Comparison of ENCODE assay signal across 7 mouse cellular contexts in genomic region chr3:79261816-79262316, GRCm38 (mm10). TPM values are rescaled to one million over a fixed set of nuclear protein-coding genes. Genes with fewer than 3 reads are reported as not detected.
DNase-seq lines count a peak whose midpoint lies in the region; TF ChIP-seq lines count a peak whose summit lies in the region.

No protein-coding gene starts in this region.

- 28% methylated on average over 6 of the region's 6 CpGs for WGBS in liver, adult 2 months

- TF ChIP-seq POLR2A in liver, adult 2 months (IDR thresholded peaks at IDR 0.05; ENCODE audit: extremely low read depth, insufficient read depth, low read length) = no peak

- no peak for TF ChIP-seq CTCF in liver, adult 2 months (IDR thresholded peaks at IDR 0.05; ENCODE audit: low read depth, low read length)

- H3K27ac ChIP-seq in liver, adult 2 months (replicated peaks; ENCODE audit: insufficient read depth, low read depth, low read length) = peak overlapping the region; percentile 87

- H3K36me3 ChIP-seq in liver, adult 2 months (ENCODE audit: control insufficient read depth, insufficient read depth, low read length) = no peaks in the 10 kb centered on the region

- no peaks in the 10 kb centered on the region for H3K27me3 ChIP-seq in liver, adult 2 months (ENCODE audit: control insufficient read depth, insufficient read depth, low read length)

- H3K9ac ChIP-seq in liver, adult 2 months (ENCODE audit: low read depth, low read length) = peak overlapping the region; percentile 57; the same call in 1 of the 2 replicates

- H3K4me3 ChIP-seq in liver, adult 2 months (ENCODE audit: insufficient read depth, low read depth, low read length) = peak overlapping the region; percentile 21; the same call in 1 of the 2 replicates

- peaks cover 36% of the 10 kb centered on the region for H3K79me2 ChIP-seq in liver, adult 2 months (ENCODE audit: control insufficient read depth, insufficient read depth, low read length)

- peaks cover 18% of the 10 kb centered on the region for H3K4me1 ChIP-seq in liver, adult 2 months (ENCODE audit: control insufficient read depth, insufficient read depth, low read length)

- DNase-seq in 3T3-L1 (ENCODE audit: low read depth, low spot score) = peak; percentile 85
- DNase-seq in ES-CJ7 (ENCODE audit: low read depth, low spot score) = peak; percentile 37
- peak; percentile 61 for DNase-seq in fat pad, adult 2 months (ENCODE audit: extremely low read depth, low read depth, low spot score)
- DNase-seq in liver, adult 2 months (ENCODE audit: extremely low read depth, low read depth, low spot score) = peak; percentile 99
- DNase-seq in layer of hippocampus, postnatal 36 days = no peak
- DNase-seq in spleen, adult 18-20 months = no peak
- DNase-seq in gastrocnemius, adult 8-10 months (ENCODE audit: low spot score in 2 of 2) = no peak

RNA-seq across cellular contexts. Expression of gene Rapgef2, which starts 24.5 kb away (rescaled TPM):
- total RNA-seq in liver, adult 2 months (2014; rRNA removed) = 15.3 and 21.1 TPM in 2 replicates
- 3.1 and 4.2 TPM in 2 replicates for polyA plus RNA-seq in liver, adult 2 months (2012; rRNA removed)
- total RNA-seq in layer of hippocampus, postnatal 36 days (2021) = 100 to 1,000 TPM; 155 to 161 TPM
- total RNA-seq in gastrocnemius, adult 8-10 months (2022) = 10 to 100 TPM; 12.7 to 14.4 (median 13.4) TPM

Comparison
In these comparisons a context has a peak if more than half of its experiments do, and no peak if none do; other contexts are left out.
1. DNase-seq: peak in 3T3-L1 (single experiment), ES-CJ7 (single experiment), fat pad, adult 2 months (single experiment) and liver, adult 2 months (single experiment); none in layer of hippocampus, postnatal 36 days (0 of 2), spleen, adult 18-20 months (0 of 2) and gastrocnemius, adult 8-10 months (0 of 2).